Mouse (Mus musculus): ENCODE measurements around the gene AC134908.4. TPM values are rescaled to one million over a fixed set of nuclear protein-coding genes. Genes with fewer than 3 reads are reported as not detected.

AC134908.4 gene
- polyA plus RNA-seq, 1 experiment from 2014 or later, result not detected

- H3K36me3 ChIP-seq (ENCODE audit: control insufficient read depth, insufficient read depth), result no peaks in the 10 kb centered on the region
- no peak overlapping the region for H3K4me2 ChIP-seq (ENCODE audit: low read depth, low read length)
- ATAC-seq (ENCODE audit: low read depth), result no peak
- H3K4me1 ChIP-seq (ENCODE audit: control insufficient read depth, low read depth, low read length), result peaks cover 11% of the 10 kb centered on the region
- no peaks in the 10 kb centered on the region for H3K9me3 ChIP-seq (replicated peaks; ENCODE audit: control insufficient read depth, low read length)
- H3K4me3 ChIP-seq (ENCODE audit: low read depth, low read length), result no peak overlapping the region
- 3% methylated on average over 6 of the region's 6 CpGs for WGBS (ENCODE audit: insufficient replicate concordance)
- H3K27ac ChIP-seq (ENCODE audit: low read length), result no peak overlapping the region
- no peak overlapping the region for H3K9ac ChIP-seq (ENCODE audit: low read depth, low read length)
- peaks cover 15% of the 10 kb centered on the region for H3K27me3 ChIP-seq (ENCODE audit: control insufficient read depth, insufficient read depth, low read depth, low read length)
Measured at GRCm38 (mm10) chr17:25801029-25801428, 5.6 kb upstream of the AC134908.4 start.

- H3K9ac ChIP-seq (ENCODE audit: low read depth, low read length), result peak within 1 kb of the TSS; percentile 74
- no peaks in the 10 kb centered on the region for H3K9me3 ChIP-seq (replicated peaks; ENCODE audit: control insufficient read depth, low read length)
- H3K4me1 ChIP-seq (ENCODE audit: control insufficient read depth, low read depth, low read length), result peaks cover 29% of the 10 kb centered on the region
- H3K36me3 ChIP-seq (ENCODE audit: control insufficient read depth, insufficient read depth), result no peaks in the 10 kb centered on the region
- H3K27ac ChIP-seq (ENCODE audit: low read length), result peak within 1 kb of the TSS; percentile 27; the same call in 1 of the 2 replicates
- H3K27me3 ChIP-seq (ENCODE audit: control insufficient read depth, insufficient read depth, low read depth, low read length), result peaks cover 5% of the 10 kb centered on the region
- peak within 1 kb of the TSS; percentile 86 for H3K4me3 ChIP-seq (ENCODE audit: low read depth, low read length)
- peak; percentile 80 for ATAC-seq (ENCODE audit: low read depth)
- under 1% methylated on average over 28 of the region's 35 CpGs for WGBS (ENCODE audit: insufficient replicate concordance)
- peak within 1 kb of the TSS; percentile 94 for H3K4me2 ChIP-seq (ENCODE audit: low read depth, low read length)
Measured at GRCm38 (mm10) chr17:25796951-25797369, 1.5 kb upstream of the AC134908.4 start, which contains the start of gene Metrn. Gene Metrn, minus strand, starts transcription at chr17:25797136.

- no peaks in the 10 kb centered on the region for H3K36me3 ChIP-seq (ENCODE audit: control insufficient read depth, insufficient read depth)
- peaks cover 2% of the 10 kb centered on the region; the same call in 1 of the 2 replicates for H3K27me3 ChIP-seq (ENCODE audit: control insufficient read depth, insufficient read depth, low read depth, low read length)
- peak overlapping the region; percentile 86 for H3K4me3 ChIP-seq (ENCODE audit: low read depth, low read length)
- H3K4me1 ChIP-seq (ENCODE audit: control insufficient read depth, low read depth, low read length), result peaks cover 32% of the 10 kb centered on the region
- peak overlapping the region; percentile 74 for H3K9ac ChIP-seq (ENCODE audit: low read depth, low read length)
- 1% methylated on average over 37 of the region's 37 CpGs for WGBS (ENCODE audit: insufficient replicate concordance)
- H3K27ac ChIP-seq (ENCODE audit: low read length), result no peak overlapping the region
- H3K9me3 ChIP-seq (replicated peaks; ENCODE audit: control insufficient read depth, low read length), result no peaks in the 10 kb centered on the region
- H3K4me2 ChIP-seq (ENCODE audit: low read depth, low read length), result peak overlapping the region; percentile 94
- ATAC-seq (ENCODE audit: low read depth), result 0 out of 2 replicates have a peak, but pooled peaks have one; percentile 7
Measured at GRCm38 (mm10) chr17:25796211-25796771, 832 bp upstream of the AC134908.4 start.

GRCm38 (mm10) chr17:25794998-25795397, 461 bp downstream of the AC134908.4 start:
- Histone ChIP-seq H3K4me2 (ENCODE audit: low read depth, low read length) (no peak overlapping the region), H3K27me3 (ENCODE audit: control insufficient read depth, insufficient read depth, low read depth, low read length) (no peaks in the 10 kb centered on the region), H3K4me1 (ENCODE audit: control insufficient read depth, low read depth, low read length) (peaks cover 38% of the 10 kb centered on the region), H3K9ac (ENCODE audit: low read depth, low read length) (no peak overlapping the region), H3K4me3 (ENCODE audit: low read depth, low read length) (no peak overlapping the region), H3K9me3 (replicated peaks; ENCODE audit: control insufficient read depth, low read length) (no peaks in the 10 kb centered on the region), H3K27ac (ENCODE audit: low read length) (no peak overlapping the region), H3K36me3 (ENCODE audit: control insufficient read depth, insufficient read depth) (no peaks in the 10 kb centered on the region)
- WGBS (ENCODE audit: insufficient replicate concordance), result 84% methylated on average over 17 of the region's 17 CpGs
- no peak for ATAC-seq (ENCODE audit: low read depth)

- WGBS (ENCODE audit: insufficient replicate concordance), result 72% methylated on average over 13 of the region's 13 CpGs
- no peak overlapping the region for H3K4me2 ChIP-seq (ENCODE audit: low read depth, low read length)
- no peaks in the 10 kb centered on the region for H3K36me3 ChIP-seq (ENCODE audit: control insufficient read depth, insufficient read depth)
- H3K4me3 ChIP-seq (ENCODE audit: low read depth, low read length), result no peak overlapping the region
- H3K27ac ChIP-seq (ENCODE audit: low read length), result no peak overlapping the region
- H3K9me3 ChIP-seq (replicated peaks; ENCODE audit: control insufficient read depth, low read length), result no peaks in the 10 kb centered on the region
- no peak overlapping the region for H3K9ac ChIP-seq (ENCODE audit: low read depth, low read length)
- ATAC-seq (ENCODE audit: low read depth), result no peak
- H3K27me3 ChIP-seq (ENCODE audit: control insufficient read depth, insufficient read depth, low read depth, low read length), result no peaks in the 10 kb centered on the region
- H3K4me1 ChIP-seq (ENCODE audit: control insufficient read depth, low read depth, low read length), result peaks cover 38% of the 10 kb centered on the region
Measured at GRCm38 (mm10) chr17:25794197-25794596, 1.3 kb downstream of the AC134908.4 start.

- Histone ChIP-seq H3K4me3 (ENCODE audit: low read depth, low read length) (peak within 1 kb of the TSS; percentile 86), H3K36me3 (ENCODE audit: control insufficient read depth, insufficient read depth) (no peaks in the 10 kb centered on the region), H3K27ac (ENCODE audit: low read length) (peak within 1 kb of the TSS; percentile 92), H3K4me2 (ENCODE audit: low read depth, low read length) (peak within 1 kb of the TSS; percentile 91), H3K9ac (ENCODE audit: low read depth, low read length) (peak within 1 kb of the TSS; percentile 78), H3K9me3 (replicated peaks; ENCODE audit: control insufficient read depth, low read length) (no peaks in the 10 kb centered on the region), H3K27me3 (ENCODE audit: control insufficient read depth, insufficient read depth, low read depth, low read length) (no peaks in the 10 kb centered on the region), H3K4me1 (ENCODE audit: control insufficient read depth, low read depth, low read length) (peaks cover 38% of the 10 kb centered on the region)
- ATAC-seq (ENCODE audit: low read depth), result peak; percentile 57
- 1% methylated on average over 14 of the region's 14 CpGs for WGBS (ENCODE audit: insufficient replicate concordance)
Measured at GRCm38 (mm10) chr17:25792615-25793014, 2.8 kb downstream of the AC134908.4 start, which contains the start of gene Fam173a. Gene Fam173a, minus strand, starts transcription at chr17:25792901.

GRCm38 (mm10) chr17:25791843-25792527, 3.5 kb downstream of the AC134908.4 start:
- peaks cover 33% of the 10 kb centered on the region for H3K4me1 ChIP-seq (ENCODE audit: control insufficient read depth, low read depth, low read length)
- peak; percentile 66 for ATAC-seq (ENCODE audit: low read depth)
- WGBS (ENCODE audit: insufficient replicate concordance), result under 1% methylated on average over 45 of the region's 45 CpGs

GRCm38 (mm10) chr17:25791320-25791842, 4.1 kb downstream of the AC134908.4 start:
- WGBS (ENCODE audit: insufficient replicate concordance), result 27% methylated on average over 19 of the region's 19 CpGs
- Histone ChIP-seq H3K9ac (ENCODE audit: low read depth, low read length) (peak overlapping the region; percentile 78), H3K4me3 (ENCODE audit: low read depth, low read length) (peak overlapping the region; percentile 86), H3K4me1 (ENCODE audit: control insufficient read depth, low read depth, low read length) (peaks cover 31% of the 10 kb centered on the region), H3K27me3 (ENCODE audit: control insufficient read depth, insufficient read depth, low read depth, low read length) (no peaks in the 10 kb centered on the region), H3K27ac (ENCODE audit: low read length) (peak overlapping the region; percentile 92), H3K9me3 (replicated peaks; ENCODE audit: control insufficient read depth, low read length) (no peaks in the 10 kb centered on the region), H3K36me3 (ENCODE audit: control insufficient read depth, insufficient read depth) (no peaks in the 10 kb centered on the region), H3K4me2 (ENCODE audit: low read depth, low read length) (peak overlapping the region; percentile 91)
- no peak for ATAC-seq (ENCODE audit: low read depth)

More at GRCm38 (mm10) chr17:25791843-25792527, 3.5 kb downstream of the AC134908.4 start:
- Histone ChIP-seq H3K4me3 (ENCODE audit: low read depth, low read length) (peak overlapping the region; percentile 86), H3K36me3 (ENCODE audit: control insufficient read depth, insufficient read depth) (no peaks in the 10 kb centered on the region), H3K9me3 (replicated peaks; ENCODE audit: control insufficient read depth, low read length) (no peaks in the 10 kb centered on the region), H3K27ac (ENCODE audit: low read length) (peak overlapping the region; percentile 92), H3K9ac (ENCODE audit: low read depth, low read length) (peak overlapping the region; percentile 78), H3K27me3 (ENCODE audit: control insufficient read depth, insufficient read depth, low read depth, low read length) (no peaks in the 10 kb centered on the region), H3K4me2 (ENCODE audit: low read depth, low read length) (peak overlapping the region; percentile 91)

All from liver, embryonic 16.5 days (tissue).